Mouse (Mus musculus) thymus, postnatal 4 days (tissue): Measurements from ENCODE around the gene Ifi35.
"Not testable (repeated sequence)": the region's sequence is repeated elsewhere in the genome, so short reads cannot be mapped to it uniquely, and the experiment has no call there.

Experiments
- DNase-seq: peaks from one replicate; pipeline ENCODE4 v3.0.0; 2021

The Ifi35 gene

GRCm38 (mm10) chr11:101448899-101449298 lies 692 bp downstream of the Ifi35 start:
- DNase-seq, result no peak

- DNase-seq, result not testable (repeated sequence)
These were observed 1.4 kb downstream of the Ifi35 start for GRCm38 (mm10) chr11:101449596-101449995.

- DNase-seq, result peak; percentile 53
These were observed 2.2 kb downstream of the Ifi35 start for GRCm38 (mm10) chr11:101450394-101450793.

GRCm38 (mm10) chr11:101451536-101451935 lies 3.3 kb downstream of the Ifi35 start:
- DNase-seq, result no peak

GRCm38 (mm10) chr11:101452093-101452774 lies 4.0 kb downstream of the Ifi35 start:
- DNase-seq, result no peak

GRCm38 (mm10) chr11:101454702-101455101 lies 6.5 kb downstream of the Ifi35 start:
- DNase-seq, result no peak

GRCm38 (mm10) chr11:101455627-101456026 lies 7.4 kb downstream of the Ifi35 start:
- DNase-seq, result no peak

- no peak for DNase-seq
These were observed 9.4 kb downstream of the Ifi35 start for GRCm38 (mm10) chr11:101457631-101458030.

GRCm38 (mm10) chr11:101458217-101458616 lies 10.0 kb downstream of the Ifi35 start:
- no peak for DNase-seq

GRCm38 (mm10) chr11:101459716-101460115 lies 11.5 kb downstream of the Ifi35 start:
- DNase-seq, result no peak

- DNase-seq, result no peak
These were observed 12.1 kb downstream of the Ifi35 start for GRCm38 (mm10) chr11:101460321-101460720.

GRCm38 (mm10) chr11:101462141-101462540 lies 13.9 kb downstream of the Ifi35 start:
- no peak for DNase-seq

GRCm38 (mm10) chr11:101462583-101463440 lies 14.6 kb downstream of the Ifi35 start:
- no peak for DNase-seq

GRCm38 (mm10) chr11:101464211-101465100 lies 16.2 kb downstream of the Ifi35 start, which contains the start of gene Rnd2:
TSS of gene Rnd2 (plus strand) at chr11:101464999.
- peak; percentile 54 for DNase-seq

- DNase-seq, result peak; percentile 68
These were observed 17.1 kb downstream of the Ifi35 start for GRCm38 (mm10) chr11:101465101-101465868.

- peak; percentile 77 for DNase-seq
These were observed 17.8 kb downstream of the Ifi35 start, which contains the start of gene Vat1 for GRCm38 (mm10) chr11:101465869-101466551. TSS of gene Vat1 (minus strand) at chr11:101466230.

GRCm38 (mm10) chr11:101466552-101466950 lies 18.3 kb downstream of the Ifi35 start:
- not testable (repeated sequence) for DNase-seq

- DNase-seq, result peak; percentile 90
These were observed 19.5 kb downstream of the Ifi35 start for GRCm38 (mm10) chr11:101467477-101468262.

- no peak for DNase-seq
These were observed 20.1 kb downstream of the Ifi35 start for GRCm38 (mm10) chr11:101468263-101468688.

GRCm38 (mm10) chr11:101468731-101469130 lies 20.5 kb downstream of the Ifi35 start:
- no peak for DNase-seq
